Mouse (Mus musculus): ENCODE results near the gene Asnsd1. TPM values are rescaled to one million over a fixed set of nuclear protein-coding genes. Genes with fewer than 3 reads are reported as not detected.

Asnsd1 gene
- polyA plus RNA-seq, 1 experiment from 2014 or later, result 44.0 TPM

DNA sequence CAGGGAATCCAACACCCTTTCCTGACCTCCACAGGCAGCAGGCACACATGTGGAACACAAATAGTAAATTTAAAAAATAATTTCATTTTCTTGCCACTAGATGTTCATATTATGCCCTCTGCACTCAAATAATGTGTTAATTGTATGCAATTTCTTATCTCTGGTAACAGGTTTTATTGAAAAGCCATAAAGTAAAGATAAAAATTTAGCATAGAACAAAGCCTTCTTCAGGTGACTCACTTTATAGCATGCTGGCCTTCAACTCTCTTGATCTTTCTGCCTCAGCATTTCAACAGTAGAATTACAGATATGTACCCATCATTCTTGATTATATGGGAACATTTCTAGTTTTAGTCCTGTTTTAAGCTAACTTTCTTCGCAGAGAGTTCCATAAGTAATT, 28.3 kb downstream of the Asnsd1 start:
- Histone ChIP-seq H3K4me1 (replicated peaks; ENCODE audit: control insufficient read depth, insufficient read depth) (no peaks in the 10 kb centered on the region), H3K4me3 (ENCODE audit: low read depth, low read length) (no peak overlapping the region), H3K4me2 (replicated peaks; ENCODE audit: low read depth) (no peak overlapping the region), H3K36me3 (ENCODE audit: control insufficient read depth, insufficient read depth, low read length) (no peaks in the 10 kb centered on the region), H3K9me3 (ENCODE audit: control insufficient read depth, low read length) (no peaks in the 10 kb centered on the region), H3K9ac (ENCODE audit: low read length) (no peak overlapping the region), H3K27me3 (ENCODE audit: control insufficient read depth, insufficient read depth, low read length) (no peaks in the 10 kb centered on the region), H3K27ac (replicated peaks) (no peak overlapping the region)
- TF ChIP-seq CTCF (IDR thresholded peaks at IDR 0.05; ENCODE audit: low read depth) (no peak), EP300 (optimal IDR thresholded peaks at IDR 0.05) (no peak)
- ATAC-seq (ENCODE audit: low FRiP score, low TSS enrichment) (no peak), DNase-seq (ENCODE audit: low spot score) (no peak)
- WGBS, result 98% methylated on average over 1 of the region's 1 CpGs

DNA sequence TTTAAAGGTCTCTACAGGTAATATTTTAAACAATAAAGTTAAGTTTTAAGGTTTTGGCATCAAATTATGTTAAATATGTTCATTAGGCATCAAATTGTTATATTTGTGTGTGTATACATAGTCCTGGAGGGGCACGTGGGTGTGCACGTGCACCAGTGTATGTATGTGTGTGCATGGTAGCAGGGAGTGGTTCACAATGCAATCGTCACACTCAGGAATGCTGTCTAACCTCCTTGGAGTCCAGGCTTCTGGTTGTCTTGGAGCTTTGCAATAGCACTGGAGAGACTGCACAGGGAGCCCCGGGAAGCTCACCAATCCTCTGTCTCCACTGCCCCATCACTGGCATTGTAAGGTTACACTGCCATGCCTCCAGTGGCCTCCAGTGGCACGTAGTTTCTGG, 29.3 kb downstream of the Asnsd1 start:
- Histone ChIP-seq H3K27ac (replicated peaks) (no peak overlapping the region), H3K4me3 (ENCODE audit: low read depth, low read length) (no peak overlapping the region), H3K27me3 (ENCODE audit: control insufficient read depth, insufficient read depth, low read length) (no peaks in the 10 kb centered on the region), H3K9ac (ENCODE audit: low read length) (0 out of 2 replicates have a peak overlapping the region, but pooled peaks have one; percentile 1), H3K4me2 (replicated peaks; ENCODE audit: low read depth) (no peak overlapping the region), H3K9me3 (ENCODE audit: control insufficient read depth, low read length) (no peaks in the 10 kb centered on the region), H3K36me3 (ENCODE audit: control insufficient read depth, insufficient read depth, low read length) (no peaks in the 10 kb centered on the region), H3K4me1 (replicated peaks; ENCODE audit: control insufficient read depth, insufficient read depth) (no peaks in the 10 kb centered on the region)
- DNase-seq (ENCODE audit: low spot score) (peak; percentile 25), ATAC-seq (ENCODE audit: low FRiP score, low TSS enrichment) (peak; percentile 74; the same call in 1 of the 2 replicates)
- WGBS, result 80% methylated on average over 5 of the region's 5 CpGs
- TF ChIP-seq EP300 (optimal IDR thresholded peaks at IDR 0.05) (no peak), CTCF (IDR thresholded peaks at IDR 0.05; ENCODE audit: low read depth) (no peak)

DNA sequence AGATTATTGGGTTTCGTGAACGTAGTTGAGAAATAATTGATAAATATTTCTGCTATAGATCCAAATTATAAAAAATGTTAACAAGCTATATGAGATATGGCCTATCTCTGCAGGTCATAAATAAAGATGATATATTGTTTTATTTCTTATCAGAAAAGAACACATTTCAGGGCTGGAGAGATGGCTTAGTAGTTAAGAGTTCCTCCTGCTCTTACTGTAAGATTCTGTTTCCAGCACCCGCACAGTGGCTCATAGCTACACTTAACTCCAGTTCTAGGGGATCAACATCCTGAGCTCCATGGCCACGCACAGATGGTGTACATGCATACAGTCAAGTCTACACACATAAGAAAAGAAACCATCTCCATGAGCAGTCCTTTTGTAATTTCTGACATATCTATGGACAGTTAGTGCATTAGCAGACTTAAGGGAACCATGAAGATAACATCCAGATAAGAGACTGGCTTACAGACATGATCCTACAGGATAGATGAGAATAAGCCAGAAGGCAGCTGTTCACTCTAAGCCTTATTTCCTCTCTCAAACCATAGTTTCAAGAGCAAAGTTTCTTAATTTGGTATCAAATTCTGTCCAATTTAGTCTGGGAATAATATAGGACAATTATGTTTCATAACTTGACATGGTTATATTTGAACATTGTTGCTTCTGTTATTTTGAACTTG, 30.7 kb downstream of the Asnsd1 start:
- DNase-seq (ENCODE audit: low spot score) (no peak), ATAC-seq (ENCODE audit: low FRiP score, low TSS enrichment) (no peak)
- Histone ChIP-seq H3K27ac (replicated peaks) (no peak overlapping the region), H3K4me1 (replicated peaks; ENCODE audit: control insufficient read depth, insufficient read depth) (no peaks in the 10 kb centered on the region), H3K9ac (ENCODE audit: low read length) (no peak overlapping the region), H3K4me3 (ENCODE audit: low read depth, low read length) (no peak overlapping the region), H3K4me2 (replicated peaks; ENCODE audit: low read depth) (no peak overlapping the region), H3K27me3 (ENCODE audit: control insufficient read depth, insufficient read depth, low read length) (no peaks in the 10 kb centered on the region), H3K36me3 (ENCODE audit: control insufficient read depth, insufficient read depth, low read length) (no peaks in the 10 kb centered on the region), H3K9me3 (ENCODE audit: control insufficient read depth, low read length) (no peaks in the 10 kb centered on the region)
- WGBS, result 96% methylated on average over 4 of the region's 4 CpGs
- TF ChIP-seq CTCF (IDR thresholded peaks at IDR 0.05; ENCODE audit: low read depth) (no peak), EP300 (optimal IDR thresholded peaks at IDR 0.05) (no peak)

DNA sequence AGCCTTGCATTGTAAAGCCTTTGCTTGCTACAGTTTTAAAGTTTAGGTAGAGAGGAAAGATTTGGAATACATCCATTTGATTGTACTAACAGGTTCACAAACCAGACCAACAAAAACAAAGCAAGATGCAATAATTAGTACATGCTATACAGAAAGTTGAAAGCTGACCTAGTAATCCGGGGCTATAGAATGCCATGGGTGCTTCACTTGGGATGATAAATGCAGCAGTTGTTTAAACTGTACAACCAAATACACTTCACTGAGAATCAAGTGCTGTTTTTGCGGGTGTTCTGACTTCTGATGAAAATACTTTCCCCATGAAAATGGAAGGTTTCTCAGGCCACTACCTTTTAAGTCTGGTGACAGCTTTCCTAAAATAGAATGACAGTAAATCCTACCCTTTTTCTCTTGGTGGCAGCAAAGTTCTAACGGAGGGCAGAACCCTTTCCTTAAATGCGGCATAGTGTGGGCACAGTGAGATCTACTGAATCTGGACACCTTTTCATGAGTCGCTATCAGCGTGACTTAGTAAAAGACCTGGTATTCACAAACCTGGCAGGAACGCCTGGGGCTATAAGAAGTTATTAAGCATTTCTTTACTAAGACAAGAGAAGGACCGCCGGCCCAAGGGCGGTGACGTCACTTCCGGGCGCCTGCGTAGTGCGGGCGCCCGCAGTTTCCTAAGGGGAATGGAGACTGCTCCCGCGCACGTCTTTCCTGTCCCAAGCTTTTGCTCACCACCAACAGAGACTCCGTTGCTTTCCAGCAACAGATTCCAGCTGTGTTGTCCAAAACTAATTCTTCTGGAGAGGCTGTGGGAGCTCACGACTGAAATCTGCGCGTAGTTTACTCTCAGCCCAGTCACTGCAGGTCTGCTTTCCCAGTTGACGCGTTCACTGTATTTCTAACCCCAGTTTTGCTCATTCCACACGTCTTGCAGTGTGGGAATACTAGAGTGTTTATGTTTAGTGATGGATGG, 39.3 kb downstream of the Asnsd1 start, which contains the start of gene Osgepl1:
Gene Osgepl1 (plus strand): TSS at position 636 of the 979 bp plus-strand sequence.
- H3K27ac ChIP-seq (replicated peaks), result peak within 1 kb of the TSS; percentile 86
- TF ChIP-seq EP300 (optimal IDR thresholded peaks at IDR 0.05) (no peak), CTCF (IDR thresholded peaks at IDR 0.05; ENCODE audit: low read depth) (peak; percentile 52)
- H3K27me3 ChIP-seq (ENCODE audit: control insufficient read depth, insufficient read depth, low read length), result no peaks in the 10 kb centered on the region
- peak within 1 kb of the TSS; percentile 66 for H3K4me3 ChIP-seq (ENCODE audit: low read depth, low read length)
- H3K9me3 ChIP-seq (ENCODE audit: control insufficient read depth, low read length), result no peaks in the 10 kb centered on the region
- DNase-seq (ENCODE audit: low spot score) (peak; percentile 87), ATAC-seq (ENCODE audit: low FRiP score, low TSS enrichment) (peak; percentile 97)
- peak within 1 kb of the TSS; percentile 79 for H3K9ac ChIP-seq (ENCODE audit: low read length)
- WGBS, result 1% methylated on average over 27 of the region's 27 CpGs
- peak within 1 kb of the TSS; percentile 75 for H3K4me2 ChIP-seq (replicated peaks; ENCODE audit: low read depth)
- H3K4me1 ChIP-seq (replicated peaks; ENCODE audit: control insufficient read depth, insufficient read depth), result 0 out of 2 replicates have a peak, but pooled peaks cover 2% of the 10 kb centered on the region
- no peaks in the 10 kb centered on the region for H3K36me3 ChIP-seq (ENCODE audit: control insufficient read depth, insufficient read depth, low read length)

DNA sequence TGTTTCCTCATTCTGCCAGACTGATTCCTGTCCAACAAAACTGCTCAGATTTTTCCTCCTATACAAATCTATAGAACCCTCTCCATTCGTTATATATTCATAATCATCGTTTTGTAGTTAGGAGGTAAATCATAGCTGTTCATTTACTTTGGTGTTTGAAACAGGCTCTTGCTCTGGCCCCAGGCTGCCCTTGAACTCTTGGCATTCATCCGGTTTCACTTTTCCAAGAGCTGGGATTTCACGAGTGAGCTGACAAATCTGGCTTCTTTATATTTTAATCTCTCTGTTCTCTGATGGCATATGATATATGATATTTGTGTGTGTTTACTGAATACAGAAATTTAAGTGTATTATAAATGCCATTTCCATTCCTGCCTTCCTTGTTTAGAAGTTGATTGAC, 52.0 kb downstream of the Asnsd1 start:
- H3K4me2 ChIP-seq (replicated peaks; ENCODE audit: low read depth), result no peak overlapping the region
- no peak overlapping the region for H3K4me3 ChIP-seq (ENCODE audit: low read depth, low read length)
- H3K27me3 ChIP-seq (ENCODE audit: control insufficient read depth, insufficient read depth, low read length), result no peaks in the 10 kb centered on the region
- H3K4me1 ChIP-seq (replicated peaks; ENCODE audit: control insufficient read depth, insufficient read depth), result no peaks in the 10 kb centered on the region
- no peak overlapping the region for H3K9ac ChIP-seq (ENCODE audit: low read length)
- no peak for TF ChIP-seq CTCF (IDR thresholded peaks at IDR 0.05; ENCODE audit: low read depth)
- no peak for TF ChIP-seq EP300 (optimal IDR thresholded peaks at IDR 0.05)
- no peak for DNase-seq (ENCODE audit: low spot score)
- H3K9me3 ChIP-seq (ENCODE audit: control insufficient read depth, low read length), result no peaks in the 10 kb centered on the region
- no peaks in the 10 kb centered on the region for H3K36me3 ChIP-seq (ENCODE audit: control insufficient read depth, insufficient read depth, low read length)
- WGBS, result 75% methylated on average over 4 of the region's 4 CpGs
- no peak for ATAC-seq (ENCODE audit: low FRiP score, low TSS enrichment)
- H3K27ac ChIP-seq (replicated peaks), result no peak overlapping the region
